Mouse (Mus musculus) spleen, adult 12 weeks (tissue): ENCODE measurements around the gene Kmt2e.

ENCODE experiments used
- DNase-seq: peaks from one replicate; pipeline ENCODE4 v3.0.0; 2022; ENCODE audit warnings: low spot score

Kmt2e gene

GRCm38 (mm10) chr5:23433720-23434597 lies at the start of gene Kmt2e:
TSS of gene Kmt2e (plus strand) at chr5:23434441.
- DNase-seq = peak; percentile 87

GRCm38 (mm10) chr5:23385136-23385535 lies 49.1 kb upstream of the Kmt2e start:
- DNase-seq = no peak

- DNase-seq = no peak
Observed at GRCm38 (mm10) chr5:23385763-23386217, 48.5 kb upstream of the Kmt2e start.

DNA sequence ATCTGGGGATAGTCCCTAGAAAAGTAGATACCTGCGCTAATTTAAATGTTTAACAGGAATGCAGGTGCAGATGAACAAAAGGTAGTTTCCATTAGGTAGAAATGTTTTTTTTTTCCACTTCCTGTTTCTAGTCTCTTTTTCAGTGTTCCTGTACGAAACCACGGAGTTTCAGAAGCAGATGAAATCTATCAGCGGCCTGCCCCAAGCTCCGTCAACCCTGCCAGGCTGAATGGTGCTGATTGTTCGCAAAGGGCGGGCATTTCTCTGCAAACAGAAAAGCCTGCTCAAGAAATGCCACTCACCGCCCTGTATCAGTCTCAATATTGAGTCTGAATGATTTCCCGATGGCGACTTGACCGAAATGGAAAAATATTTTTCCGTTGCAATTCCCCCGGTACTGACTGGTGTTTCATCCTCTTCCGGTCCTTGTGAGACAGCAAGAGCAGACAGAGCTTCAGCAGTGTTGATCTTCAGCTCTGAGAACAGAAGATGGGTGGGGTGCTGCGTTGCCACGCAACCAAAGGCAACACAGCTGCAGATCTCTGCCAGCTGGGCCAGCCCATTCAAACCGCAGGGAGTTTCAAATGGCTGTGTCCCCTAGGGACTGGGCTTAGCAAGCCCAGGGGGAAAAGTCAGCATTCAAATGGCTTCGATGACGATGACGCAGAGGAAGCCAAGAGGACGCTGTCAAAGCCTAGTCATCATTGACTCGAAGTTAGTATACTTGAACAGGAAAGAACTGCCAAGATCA lies 47.5 kb upstream of the Kmt2e start:
- peak; percentile 82 for DNase-seq

- no peak for DNase-seq
Observed at GRCm38 (mm10) chr5:23387313-23387666, 47.0 kb upstream of the Kmt2e start.

- DNase-seq = no peak
Observed at GRCm38 (mm10) chr5:23388091-23388490, 46.1 kb upstream of the Kmt2e start.

DNA sequence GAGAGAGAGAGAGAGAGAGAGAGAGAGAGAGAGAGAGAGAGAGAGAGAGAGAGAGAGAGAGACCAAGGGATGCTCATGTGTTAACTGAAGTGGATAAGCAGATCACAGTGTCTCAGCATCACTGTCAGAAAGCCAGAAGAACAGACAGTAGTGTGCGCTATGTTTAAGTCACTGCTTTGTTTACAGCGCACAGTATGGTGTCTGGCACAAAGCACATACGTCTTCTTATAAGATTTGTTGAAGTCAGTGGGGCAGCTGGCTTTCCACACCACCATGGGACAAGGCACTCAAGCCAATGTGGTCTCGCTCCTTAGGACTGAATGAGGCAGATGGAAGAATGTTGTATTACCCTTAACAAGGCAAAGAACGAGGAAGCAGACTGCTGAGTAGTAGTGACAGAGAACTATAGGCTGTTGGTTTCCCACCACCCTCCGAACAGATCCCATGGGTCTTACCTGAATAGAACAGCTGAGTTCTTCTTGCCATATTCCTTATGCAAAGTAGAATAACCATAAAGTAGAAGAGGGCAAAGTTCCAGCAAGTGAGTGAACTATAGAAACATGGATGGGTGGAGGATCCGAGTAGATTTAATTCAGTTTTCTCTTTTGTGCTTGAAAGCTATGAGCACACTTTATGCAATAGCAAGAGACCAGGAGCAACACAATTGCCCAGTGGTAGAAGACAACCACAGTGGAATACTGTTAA lies 44.5 kb upstream of the Kmt2e start:
- DNase-seq = no peak

DNA sequence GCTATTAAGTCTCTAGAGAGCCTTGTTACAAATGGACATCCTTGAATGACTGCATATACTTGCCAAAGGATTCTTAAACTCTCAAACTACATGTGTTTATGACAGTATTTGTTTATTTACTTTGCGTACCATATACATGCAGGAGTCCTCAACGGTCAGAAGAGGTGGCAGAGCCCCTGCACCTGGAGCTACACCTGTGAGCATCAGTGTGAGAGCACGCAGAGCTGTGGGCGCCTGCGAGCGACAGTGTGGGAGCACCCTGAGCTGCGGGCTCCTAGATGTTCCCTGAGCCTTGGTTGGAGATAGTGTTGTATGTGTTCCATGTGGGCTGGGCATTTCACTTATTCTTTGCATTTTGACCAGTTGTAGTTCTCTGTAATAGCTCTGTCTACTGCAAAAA lies 42.5 kb upstream of the Kmt2e start:
- no peak for DNase-seq

DNA sequence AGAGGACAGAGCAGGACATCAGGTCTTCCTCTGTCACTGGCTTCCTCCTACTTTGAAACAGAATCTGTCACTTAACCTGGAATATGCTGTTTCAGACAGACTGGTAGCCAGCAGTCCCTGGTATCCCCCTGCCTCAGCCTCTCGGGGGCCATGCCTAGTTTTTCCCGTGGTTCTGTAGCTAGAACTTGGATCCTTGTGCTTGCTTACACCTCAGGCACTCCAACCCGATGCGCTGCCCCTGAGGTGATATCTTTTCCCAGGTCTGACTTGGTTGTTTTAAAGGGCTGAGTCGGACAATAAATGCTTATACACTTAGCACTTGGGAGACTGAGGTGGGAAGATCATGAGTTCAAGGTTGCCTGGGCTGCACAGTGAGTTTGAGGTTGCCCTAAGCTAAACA lies 40.4 kb upstream of the Kmt2e start:
- DNase-seq = no peak

- DNase-seq = no peak
Observed at GRCm38 (mm10) chr5:23394366-23395145, 39.7 kb upstream of the Kmt2e start.

GRCm38 (mm10) chr5:23395721-23396120 lies 38.5 kb upstream of the Kmt2e start:
- no peak for DNase-seq

- no peak for DNase-seq
Observed at GRCm38 (mm10) chr5:23396756-23397155, 37.5 kb upstream of the Kmt2e start.

- DNase-seq = no peak
Observed at GRCm38 (mm10) chr5:23400156-23400555, 34.1 kb upstream of the Kmt2e start.

- no peak for DNase-seq
Observed at GRCm38 (mm10) chr5:23400868-23401267, 33.4 kb upstream of the Kmt2e start.

DNA sequence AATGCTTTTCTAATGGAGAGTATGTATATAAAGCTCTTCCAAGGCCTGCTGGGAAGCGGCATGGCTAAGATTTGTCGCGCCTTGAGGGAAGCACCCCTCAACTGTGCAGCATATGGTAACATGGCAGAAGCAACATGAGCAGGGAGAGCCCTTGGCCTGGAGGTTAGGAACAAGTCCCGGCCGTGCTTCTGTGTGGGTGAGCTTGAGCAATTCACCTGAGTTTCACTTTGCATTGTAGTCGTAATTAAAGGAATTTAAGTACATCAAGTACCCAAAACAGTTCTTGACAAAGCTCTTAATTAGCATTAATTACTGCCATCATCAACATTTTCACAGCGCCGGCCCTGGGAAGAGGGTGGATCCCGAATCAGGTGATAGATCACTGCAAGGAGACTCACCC lies 32.9 kb upstream of the Kmt2e start:
- DNase-seq = no peak

DNA sequence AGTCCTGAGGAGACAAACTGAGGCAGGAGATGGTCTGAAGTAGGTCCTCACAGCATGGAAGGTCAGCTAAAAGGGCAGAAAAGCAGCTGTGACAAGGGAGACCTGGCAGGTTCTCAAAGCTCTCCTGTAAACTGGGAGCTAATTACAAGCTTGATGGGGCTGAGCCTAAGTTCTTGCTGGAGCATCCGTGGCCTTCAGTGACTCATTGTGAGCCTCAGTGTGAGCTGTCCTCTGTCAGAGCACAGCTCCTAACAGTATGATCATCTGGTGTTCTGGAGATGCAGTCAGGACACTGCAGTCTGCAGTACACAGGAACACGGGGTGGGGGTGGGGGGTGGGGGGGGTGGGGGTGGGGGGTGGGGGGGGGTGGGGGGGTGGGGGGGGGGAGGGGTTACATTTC lies 32.2 kb upstream of the Kmt2e start:
- DNase-seq = no peak

GRCm38 (mm10) chr5:23403161-23403560 lies 31.1 kb upstream of the Kmt2e start:
- no peak for DNase-seq

- DNase-seq = no peak
Observed at GRCm38 (mm10) chr5:23405666-23406404, 28.4 kb upstream of the Kmt2e start.

GRCm38 (mm10) chr5:23406405-23406745 lies 27.9 kb upstream of the Kmt2e start:
- no peak for DNase-seq

GRCm38 (mm10) chr5:23408106-23408505 lies 26.1 kb upstream of the Kmt2e start:
- DNase-seq = no peak

DNA sequence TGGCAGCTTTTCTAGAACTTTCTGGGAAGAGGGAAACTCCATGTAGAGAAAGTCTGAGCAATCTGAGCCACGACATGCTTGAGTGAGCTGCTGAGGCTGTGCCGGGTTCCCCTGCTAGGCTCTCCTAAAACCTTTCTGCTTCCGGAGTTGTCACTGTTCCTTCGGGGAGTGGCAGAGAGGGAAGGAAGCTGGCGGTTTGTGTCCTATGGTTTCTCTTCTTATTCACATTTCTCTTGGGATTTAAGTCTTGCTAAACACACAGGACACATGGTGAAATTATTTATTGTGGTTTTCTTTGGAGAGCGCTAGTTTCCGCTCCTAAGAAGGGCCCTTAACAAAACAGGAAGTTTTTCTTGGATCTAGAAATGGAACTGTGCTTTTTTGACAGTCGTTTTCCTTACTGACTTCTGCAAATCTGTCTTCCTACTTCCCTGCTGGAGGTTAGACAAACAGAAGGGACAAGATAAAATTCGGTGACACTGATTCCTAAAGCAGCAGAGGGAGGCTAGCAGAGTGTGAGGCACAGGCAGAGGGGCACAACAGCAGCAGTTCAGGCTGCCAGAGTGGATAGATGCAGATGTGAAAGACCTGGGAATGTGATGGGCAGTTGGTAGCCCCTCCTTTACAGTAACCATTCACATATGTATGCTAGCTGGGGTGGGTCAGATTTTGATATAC lies 24.1 kb upstream of the Kmt2e start:
- no peak for DNase-seq
